Mouse (Mus musculus): ENCODE measurements around the gene Vps36.

DNA sequence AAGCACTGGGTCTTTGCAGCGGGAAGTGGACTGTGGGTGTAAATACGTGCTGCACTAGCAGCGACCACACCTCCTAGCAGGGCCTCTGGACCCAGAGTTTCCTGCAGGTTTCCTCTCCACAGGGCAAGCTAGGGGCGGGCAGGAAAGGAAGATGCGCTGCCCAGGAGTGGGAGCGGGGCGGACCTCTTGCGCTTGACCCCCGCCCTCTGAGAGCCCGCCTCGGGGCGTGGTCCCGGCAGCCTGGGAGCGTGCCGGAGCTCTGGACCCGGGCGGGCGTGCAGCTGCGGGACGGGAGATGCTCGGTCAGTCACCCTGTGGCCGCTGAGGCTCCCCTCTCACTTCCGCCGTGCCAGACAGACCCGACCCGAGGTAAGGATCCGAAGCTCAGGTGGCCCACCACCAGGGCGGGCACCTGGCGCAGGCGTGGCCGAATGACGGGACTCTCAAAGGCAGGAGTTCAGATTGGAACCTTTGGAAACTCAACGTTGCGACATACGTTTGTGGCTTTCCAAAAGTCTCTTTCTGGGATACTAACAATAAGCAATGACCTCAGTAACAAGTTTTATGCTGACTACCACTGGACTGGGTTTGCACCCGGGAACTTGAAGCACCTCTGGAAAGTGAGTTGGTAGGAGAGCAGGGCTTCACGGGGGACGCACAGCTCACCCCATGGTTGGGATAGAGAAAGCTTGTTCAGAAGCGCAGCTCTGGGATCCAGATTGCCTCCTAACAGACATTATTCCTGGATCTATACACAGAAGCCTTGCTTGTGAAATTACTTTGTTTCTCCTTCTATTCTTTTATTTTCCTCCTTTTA, 34.7 kb downstream of the Vps36 start, which contains the start of gene Thsd1:
- no peak for TF ChIP-seq CTCF (IDR thresholded peaks at IDR 0.05; ENCODE audit: low read depth, low read length)
- TF ChIP-seq POLR2A (IDR thresholded peaks at IDR 0.05; ENCODE audit: extremely low read depth, insufficient read depth, low read length), result peak; percentile 32; the same call in 1 of the 2 replicates
